Mouse (Mus musculus): ENCODE results near the gene Kcnq5.
"Not testable (repeated sequence)": the region's sequence is repeated elsewhere in the genome, so short reads cannot be mapped to it uniquely, and the experiment has no call there.

Kcnq5 gene

DNA sequence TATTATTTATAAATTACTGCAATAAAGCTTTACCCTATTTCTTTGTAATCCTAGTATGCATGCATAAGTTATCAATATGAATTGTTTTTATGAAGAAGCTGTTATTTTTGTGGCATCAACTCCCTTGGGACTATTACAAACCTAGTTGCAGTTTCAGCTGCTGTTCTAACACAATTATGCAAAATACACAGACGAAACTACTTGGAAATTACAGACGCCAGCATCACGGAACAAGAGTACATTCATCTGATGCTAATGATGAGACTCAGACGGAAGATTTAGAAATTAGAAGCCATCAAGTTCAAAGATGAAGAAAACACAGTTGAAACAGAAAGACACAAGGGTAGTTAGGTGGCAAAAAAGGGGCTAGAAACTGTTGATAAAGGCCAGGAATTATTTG is 310.9 kb downstream of the Kcnq5 start:
- DNase-seq (ENCODE audit: low read depth, low spot score), result no peak

DNA sequence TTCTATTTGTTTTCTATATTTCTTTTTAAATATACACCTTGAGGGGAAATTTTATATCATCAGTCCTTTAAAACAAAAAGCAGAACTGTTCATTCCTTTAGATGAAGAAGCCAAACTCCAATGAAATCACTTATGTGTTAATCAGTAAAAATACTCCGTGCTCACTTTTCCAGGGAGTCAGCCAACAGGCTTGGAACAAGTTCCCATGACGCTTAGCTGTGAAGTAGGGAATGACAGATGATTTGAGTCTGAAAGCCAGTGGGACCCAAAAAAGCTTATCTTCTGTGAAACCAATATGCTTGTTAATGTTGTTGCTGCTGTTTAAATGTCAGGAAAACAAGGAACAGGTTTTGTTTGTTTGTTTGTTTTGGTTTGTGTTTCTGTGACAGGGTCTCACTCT is 326.3 kb downstream of the Kcnq5 start:
- no peak for DNase-seq (ENCODE audit: low read depth, low spot score)

DNA sequence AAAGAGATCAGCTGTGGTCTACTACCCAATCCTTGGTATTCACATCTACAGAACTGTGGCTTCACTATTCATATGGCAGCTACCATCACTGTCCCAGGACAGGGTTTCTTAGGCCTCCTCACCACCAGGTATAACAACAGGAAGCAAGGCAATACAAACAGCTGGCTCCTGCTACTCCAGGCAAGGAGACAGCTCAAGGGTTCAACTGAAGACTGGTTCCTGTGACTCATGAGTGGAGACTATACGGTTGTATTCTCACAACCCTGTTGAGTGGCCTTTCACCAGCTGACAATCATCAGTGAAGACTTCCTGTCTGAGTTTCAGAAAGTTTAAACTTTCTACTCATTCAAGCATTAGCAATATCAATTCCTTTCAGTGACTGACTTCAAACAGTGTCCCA is 327.7 kb downstream of the Kcnq5 start:
- DNase-seq (ENCODE audit: low read depth, low spot score), result no peak

DNA sequence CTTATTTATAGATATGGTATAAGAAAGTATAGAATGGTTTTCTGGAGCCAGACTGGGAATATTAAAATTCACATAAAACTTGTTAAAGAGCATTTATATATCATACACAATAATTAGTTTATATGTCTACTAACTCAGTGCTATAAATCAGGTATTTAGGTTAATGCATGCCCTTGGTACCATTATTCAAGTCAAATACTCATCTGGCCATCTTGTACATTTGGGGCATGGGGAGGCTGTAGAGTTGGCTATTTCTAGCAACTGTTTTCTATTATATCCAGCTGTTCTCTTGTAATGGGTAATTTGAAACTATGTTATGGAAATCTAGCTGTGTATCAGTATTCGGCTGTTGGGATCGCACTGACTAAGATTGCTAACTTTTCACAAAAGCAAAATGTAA is 339.3 kb downstream of the Kcnq5 start:
- no peak for DNase-seq (ENCODE audit: low read depth, low spot score)

GRCm38 (mm10) chr1:21622039-21622438 is 339.7 kb downstream of the Kcnq5 start:
- no peak for DNase-seq (ENCODE audit: low read depth, low spot score)

DNA sequence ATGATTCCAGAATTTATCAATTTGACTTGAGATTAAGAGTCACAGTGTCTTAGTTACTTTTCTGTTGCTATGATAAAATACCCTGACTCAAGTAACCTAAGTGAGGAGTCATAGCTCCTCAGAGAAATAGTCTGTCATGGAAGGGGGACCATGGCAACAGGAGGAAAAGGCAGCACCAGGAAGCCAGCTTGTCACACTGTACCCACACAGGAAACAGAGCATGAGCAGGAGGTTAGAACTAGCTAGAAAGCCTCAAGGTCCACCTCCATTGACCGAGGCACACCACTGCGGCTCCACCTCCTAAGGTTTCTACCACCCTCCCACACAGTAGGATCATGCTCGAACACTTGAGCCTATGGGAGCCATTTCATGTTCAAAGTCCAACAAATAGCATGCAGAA is 343.0 kb downstream of the Kcnq5 start:
- DNase-seq (ENCODE audit: low read depth, low spot score), result no peak

GRCm38 (mm10) chr1:21616666-21617065 is 345.1 kb downstream of the Kcnq5 start:
- DNase-seq (ENCODE audit: low read depth, low spot score), result no peak

DNA sequence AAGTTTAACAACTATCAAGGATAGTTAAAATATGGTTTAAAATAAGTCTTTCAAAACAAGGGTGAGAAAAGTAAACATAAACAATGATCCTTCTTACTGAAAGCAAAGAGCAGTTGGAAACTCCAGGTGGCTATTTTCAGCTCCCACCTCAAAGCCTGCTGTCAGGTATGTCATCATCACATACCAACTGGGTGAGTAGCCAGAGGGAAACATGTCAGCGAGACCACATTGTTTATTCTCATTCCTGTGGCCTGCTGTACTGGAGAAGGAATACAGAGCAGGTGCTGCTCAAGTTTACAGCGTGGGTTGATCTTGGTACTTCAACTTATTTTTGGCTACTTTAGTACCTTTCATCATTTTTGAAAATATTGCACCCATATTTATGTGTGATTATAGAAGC is 347.8 kb downstream of the Kcnq5 start:
- DNase-seq (ENCODE audit: low read depth, low spot score), result no peak

DNA sequence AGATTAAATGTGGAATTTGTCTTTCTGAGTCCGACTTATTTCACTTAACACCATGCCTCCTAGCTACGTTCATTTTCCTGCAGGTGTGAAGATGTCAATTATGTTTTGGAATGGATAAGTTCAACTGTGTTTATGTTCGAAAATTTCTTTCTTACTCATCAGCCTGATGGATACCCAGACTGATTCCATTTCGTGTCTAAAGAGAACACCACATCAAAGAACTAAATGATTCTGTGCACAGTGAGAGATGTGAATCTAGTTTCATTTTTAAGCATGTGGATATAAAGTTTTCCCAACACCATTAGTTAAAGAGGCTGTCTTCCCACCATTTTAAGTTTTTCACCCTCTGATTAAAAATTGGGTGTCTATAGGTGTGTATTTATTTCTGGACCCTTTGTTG is 357.7 kb downstream of the Kcnq5 start:
- DNase-seq (ENCODE audit: low read depth, low spot score), result no peak

DNA sequence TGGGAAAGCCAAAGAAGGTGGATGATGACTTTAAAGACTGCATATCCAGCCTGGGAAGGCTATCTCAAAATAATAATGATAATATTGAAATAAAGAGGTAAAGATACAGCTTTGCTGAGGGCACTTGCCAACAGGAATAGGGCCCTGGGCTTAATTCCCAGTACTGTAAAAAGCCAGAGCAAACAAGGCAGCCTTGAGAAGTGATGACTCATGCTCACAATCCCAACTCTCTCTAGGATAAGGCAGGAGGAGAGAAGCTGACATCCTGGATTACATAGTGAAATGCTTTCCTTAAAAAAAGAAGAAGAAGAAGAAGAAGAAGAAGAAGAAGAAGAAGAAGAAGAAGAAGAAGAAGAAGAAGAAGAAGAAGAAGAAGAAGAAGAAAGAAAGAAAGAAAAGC is 359.2 kb downstream of the Kcnq5 start:
- no peak for DNase-seq (ENCODE audit: low read depth, low spot score)

DNA sequence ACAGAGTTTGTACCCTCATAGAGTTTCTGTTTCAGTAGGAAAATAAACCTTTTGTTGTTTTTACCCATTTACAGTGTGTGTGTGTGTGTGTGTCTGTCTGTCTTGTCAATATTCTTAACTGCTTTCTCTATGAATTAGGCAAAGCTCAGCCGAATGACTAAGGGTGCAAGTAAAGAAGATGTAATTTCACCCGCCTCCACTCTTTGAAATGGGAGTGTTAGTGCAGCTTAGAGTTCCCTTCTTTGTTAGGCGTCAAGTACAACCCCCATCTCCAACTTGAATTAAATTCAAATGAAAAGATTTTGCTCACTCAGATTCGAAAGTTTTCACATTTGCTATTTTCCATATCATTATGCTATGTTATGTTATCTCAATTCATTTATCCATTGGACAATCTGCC is 361.1 kb downstream of the Kcnq5 start:
- DNase-seq (ENCODE audit: low read depth, low spot score), result no peak

- no peak for DNase-seq (ENCODE audit: low read depth, low spot score)
Observed at GRCm38 (mm10) chr1:21593872-21594271, 367.9 kb downstream of the Kcnq5 start.

DNA sequence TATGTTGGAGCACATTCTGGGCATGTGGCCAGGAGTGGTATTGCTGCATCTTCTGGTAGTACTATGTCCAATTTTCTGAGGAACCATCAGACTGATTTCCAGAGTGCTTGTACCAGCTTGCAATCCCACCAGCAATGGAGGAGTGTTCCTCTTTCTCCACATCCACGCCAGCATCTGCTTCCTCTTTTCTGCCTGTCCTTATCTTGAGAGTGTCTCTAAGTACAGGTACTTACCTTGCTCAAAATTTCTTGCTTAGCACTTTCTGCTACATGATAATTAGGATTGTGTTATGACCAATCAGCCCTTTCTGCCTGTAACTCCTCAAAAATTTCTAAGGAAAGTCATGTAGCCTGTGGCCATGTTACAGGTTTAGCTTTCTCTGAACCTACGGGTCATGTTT is 394.3 kb downstream of the Kcnq5 start:
- not testable (repeated sequence) for DNase-seq (ENCODE audit: low read depth, low spot score)

- DNase-seq (ENCODE audit: low read depth, low spot score), result no peak
Observed at GRCm38 (mm10) chr1:21554630-21555029, 407.1 kb downstream of the Kcnq5 start.

- no peak for DNase-seq (ENCODE audit: low read depth, low spot score)
Observed at GRCm38 (mm10) chr1:21552715-21553114, 409.0 kb downstream of the Kcnq5 start.

- DNase-seq (ENCODE audit: low read depth, low spot score), result no peak
Observed at GRCm38 (mm10) chr1:21543909-21544308, 417.8 kb downstream of the Kcnq5 start.

DNA sequence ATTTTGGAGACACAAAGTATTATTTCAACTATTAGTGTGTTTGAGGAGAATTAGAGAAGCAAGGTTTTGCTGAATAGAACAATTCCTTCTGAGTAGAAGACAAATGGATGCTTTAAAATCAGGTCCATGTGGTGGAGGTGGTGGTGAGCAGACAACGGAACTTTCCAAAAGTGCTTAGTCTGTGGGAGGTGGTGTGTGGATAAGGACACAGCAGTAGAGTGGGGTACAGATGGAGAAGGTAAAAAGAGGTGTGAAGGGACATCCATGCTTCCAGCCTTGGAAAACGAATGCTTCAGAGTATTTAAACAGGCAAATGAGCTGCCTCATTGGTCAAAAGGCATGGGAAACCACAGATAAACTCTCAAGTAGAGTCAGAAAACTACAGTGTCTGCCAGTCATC is 422.3 kb downstream of the Kcnq5 start:
- no peak for DNase-seq (ENCODE audit: low read depth, low spot score)

GRCm38 (mm10) chr1:21530823-21531222 is 430.9 kb downstream of the Kcnq5 start:
- no peak for DNase-seq (ENCODE audit: low read depth, low spot score)

DNA sequence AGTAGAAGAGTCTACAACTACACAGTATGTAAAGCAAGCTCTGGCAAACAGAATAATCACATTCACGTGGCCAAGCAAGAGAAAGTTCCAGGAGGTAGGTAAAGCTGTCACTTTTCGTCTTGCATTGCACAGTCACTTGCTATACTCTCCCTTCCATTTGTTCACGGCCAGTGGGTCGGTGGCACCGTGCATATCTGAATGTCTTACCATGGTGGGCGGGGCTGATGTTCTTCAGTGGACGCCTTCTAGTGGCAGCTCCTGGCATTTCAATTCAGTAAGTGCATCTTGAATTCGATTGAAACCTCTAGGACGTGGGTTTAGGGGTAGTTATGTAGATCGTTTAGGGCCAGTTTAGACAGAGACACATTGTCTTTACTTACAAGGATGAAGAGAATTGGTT is 439.7 kb downstream of the Kcnq5 start:
- peak; percentile 1 for DNase-seq (ENCODE audit: low read depth, low spot score)

DNA sequence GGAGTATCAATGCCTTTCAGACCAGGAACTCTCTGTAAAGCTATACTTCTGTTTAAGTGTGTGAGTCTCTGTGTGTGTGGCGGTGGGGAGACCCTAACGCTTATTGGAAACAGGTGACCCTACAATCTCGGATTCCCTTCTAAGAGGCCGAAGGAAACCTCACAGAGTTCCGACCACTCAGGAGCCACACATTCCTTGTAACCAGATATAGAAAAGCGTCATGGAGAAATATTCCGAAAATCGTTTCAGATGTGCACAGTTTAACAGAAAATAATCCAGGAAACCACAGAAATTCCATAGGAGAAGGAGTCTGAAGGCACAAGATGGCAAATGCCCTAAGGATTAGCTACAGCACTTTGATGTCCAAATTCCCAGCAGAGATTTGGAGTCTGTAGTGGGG is 440.3 kb downstream of the Kcnq5 start:
- DNase-seq (ENCODE audit: low read depth, low spot score), result no peak

DNA sequence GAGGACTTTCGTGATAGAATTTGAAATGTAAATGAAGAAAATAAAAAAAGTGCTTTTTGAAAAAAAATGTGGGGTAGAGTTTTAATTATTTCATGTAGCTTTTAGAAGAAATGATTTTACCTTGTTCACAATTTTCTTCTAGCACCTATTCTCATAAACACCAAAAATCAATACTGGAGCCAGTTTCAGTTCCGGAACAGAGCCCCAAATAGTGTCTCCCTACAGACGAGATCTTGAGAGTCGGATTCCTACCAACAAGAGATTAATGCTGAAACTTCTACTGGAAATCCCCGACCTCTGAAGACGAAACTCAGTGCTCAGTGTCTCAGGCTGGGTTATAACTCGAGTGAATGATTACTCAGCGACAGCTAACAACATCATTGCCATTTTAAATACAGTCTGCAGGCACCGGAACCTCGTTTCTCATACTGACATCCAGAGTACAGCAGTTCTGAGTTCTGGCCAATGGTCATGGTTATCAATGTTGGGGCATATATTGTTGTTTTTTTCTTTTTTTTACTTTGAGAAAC is 441.6 kb downstream of the Kcnq5 start:
- no peak for DNase-seq (ENCODE audit: low read depth, low spot score)

DNA sequence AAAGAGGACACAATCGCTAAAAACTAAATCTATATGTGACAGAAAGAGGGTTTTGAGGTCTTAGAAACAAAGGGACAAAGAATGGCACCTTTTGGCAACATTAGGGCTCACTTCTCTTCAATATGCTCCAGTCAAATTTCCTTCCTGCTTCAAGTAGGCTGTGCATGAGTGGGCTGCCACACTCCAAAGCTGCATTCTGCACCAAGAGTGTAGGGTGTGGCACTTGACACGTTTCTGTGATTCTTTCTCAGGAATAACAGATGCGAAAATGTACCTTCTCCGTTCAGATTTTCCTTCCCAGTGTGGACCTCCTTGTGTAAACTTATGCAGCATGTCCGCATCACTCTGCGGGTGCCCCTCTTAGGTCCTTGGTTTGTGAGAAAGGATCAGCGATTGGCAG is 455.1 kb downstream of the Kcnq5 start:
- DNase-seq (ENCODE audit: low read depth, low spot score), result no peak

DNA sequence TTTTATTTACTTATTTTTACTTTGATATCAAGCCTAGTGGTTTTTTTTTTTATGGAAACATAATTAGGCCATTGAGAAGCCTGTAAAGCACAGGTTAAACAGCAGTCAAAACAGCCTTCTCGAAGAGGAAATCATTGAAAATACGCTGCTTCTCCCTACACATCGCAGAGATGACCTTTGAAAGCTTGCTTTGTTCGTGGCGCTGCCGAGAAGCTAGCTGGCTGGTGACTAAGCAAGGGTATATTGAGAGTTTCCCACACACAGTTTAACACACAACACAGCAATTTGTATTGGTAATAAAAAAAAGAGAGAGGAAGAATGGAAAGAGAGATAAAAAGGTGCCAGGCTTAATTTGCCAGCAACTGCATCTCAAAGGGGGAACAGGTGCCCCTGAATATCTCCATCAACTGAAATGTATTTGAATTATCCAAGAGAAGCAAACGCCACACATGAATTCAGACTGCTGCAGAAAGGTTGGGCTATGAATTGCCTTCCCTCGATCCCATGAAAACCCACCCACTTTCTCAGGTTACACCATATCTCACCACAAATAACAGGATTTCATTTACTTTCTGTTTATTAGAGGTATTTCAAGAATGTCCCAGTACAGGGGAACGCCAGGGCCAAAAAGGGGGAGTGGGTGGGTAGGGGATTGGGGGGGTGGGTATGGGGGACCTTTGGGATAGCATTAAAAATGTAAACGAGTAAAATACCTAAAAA is 461.8 kb downstream of the Kcnq5 start:
- no peak for DNase-seq (ENCODE audit: low read depth, low spot score)

- no peak for DNase-seq (ENCODE audit: low read depth, low spot score)
Observed at GRCm38 (mm10) chr1:21496307-21496706, 465.4 kb downstream of the Kcnq5 start.

Measured in WW6 (cell line).